Mouse (Mus musculus) lung, postnatal 0 days (tissue): ENCODE results near the gene Scd4.

Source experiments
- CTCF ChIP-seq: IDR thresholded peaks from 2 replicates; pipeline ENCODE4 v1.5.1; 2016; ENCODE audit warnings: antibody characterized with exemption, mild to moderate bottlenecking
- EP300 ChIP-seq: IDR thresholded peaks from 2 replicates; pipeline ENCODE4 v1.6.1; 2016; ENCODE audit warnings: antibody characterized with exemption, mild to moderate bottlenecking, control low read depth

DNA sequence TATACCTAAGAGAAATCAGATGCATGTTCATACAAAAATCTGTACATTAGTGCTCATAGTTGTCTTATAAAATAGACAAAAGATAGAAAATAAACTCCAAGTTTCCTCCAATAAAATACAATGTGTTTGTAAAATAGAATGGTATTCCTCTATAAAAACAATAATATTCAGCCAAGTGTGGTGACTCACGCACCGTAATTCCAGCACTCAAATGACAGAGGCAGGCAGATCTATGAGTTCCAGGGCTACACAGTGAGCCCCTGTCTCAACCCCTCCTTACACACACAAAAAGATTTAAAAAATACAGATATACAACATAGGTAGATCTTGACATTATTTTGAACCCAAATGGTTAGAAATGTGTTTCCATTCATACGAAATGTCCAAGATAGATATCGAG lies 59.0 kb downstream of the Scd4 start:
- TF ChIP-seq CTCF (no peak), EP300 (no peak)
